Mouse (Mus musculus) ES-E14 (cell line): ENCODE results near the gene Adamts5.
A peak's percentile ranks its signal among the peaks of the same experiment; 100 is the strongest.

Experiments
- CHD2 ChIP-seq: IDR thresholded peaks from 2 replicates; pipeline ENCODE4 v1.6.1; 2014; ENCODE audit warnings: mild to moderate bottlenecking, low read depth, low read length, inconsistent platforms
- HCFC1 ChIP-seq: IDR thresholded peaks from 2 replicates; pipeline ENCODE4 v1.6.1; 2012; ENCODE audit warnings: low read length, inconsistent platforms, borderline replicate concordance; ENCODE audit not compliant: insufficient read depth
- MAFK ChIP-seq: IDR thresholded peaks from 2 replicates; pipeline ENCODE4 v1.6.1; 2014; ENCODE audit warnings: mild to moderate bottlenecking, low read depth, low read length, inconsistent platforms; ENCODE audit not compliant: insufficient read depth
- ZC3H11A ChIP-seq: IDR thresholded peaks from 2 replicates; pipeline ENCODE4 v1.6.1; 2012; ENCODE audit warnings: low read depth, mild to moderate bottlenecking, inconsistent platforms, low read length, borderline replicate concordance
- ZNF384 ChIP-seq: IDR thresholded peaks from 2 replicates; pipeline ENCODE4 v1.6.1; 2012; ENCODE audit warnings: low read depth, low read length, inconsistent platforms

GRCm38 (mm10) chr16:85899301-85899721 is 2.3 kb downstream of the Adamts5 start:
- TF ChIP-seq ZNF384 = no peak
- no peak for TF ChIP-seq CHD2
- 0 out of 2 replicates have a peak, but pooled peaks have one; percentile 20 for TF ChIP-seq ZC3H11A
- TF ChIP-seq HCFC1 = no peak
- TF ChIP-seq MAFK = no peak
